Mouse (Mus musculus) lung, postnatal 0 days (tissue): ENCODE measurements around the gene Sdsl.

Experiments
- CTCF ChIP-seq: IDR thresholded peaks from 2 replicates; pipeline ENCODE4 v1.5.1; 2016; ENCODE audit warnings: antibody characterized with exemption, mild to moderate bottlenecking
- EP300 ChIP-seq: IDR thresholded peaks from 2 replicates; pipeline ENCODE4 v1.6.1; 2016; ENCODE audit warnings: antibody characterized with exemption, mild to moderate bottlenecking, control low read depth

DNA sequence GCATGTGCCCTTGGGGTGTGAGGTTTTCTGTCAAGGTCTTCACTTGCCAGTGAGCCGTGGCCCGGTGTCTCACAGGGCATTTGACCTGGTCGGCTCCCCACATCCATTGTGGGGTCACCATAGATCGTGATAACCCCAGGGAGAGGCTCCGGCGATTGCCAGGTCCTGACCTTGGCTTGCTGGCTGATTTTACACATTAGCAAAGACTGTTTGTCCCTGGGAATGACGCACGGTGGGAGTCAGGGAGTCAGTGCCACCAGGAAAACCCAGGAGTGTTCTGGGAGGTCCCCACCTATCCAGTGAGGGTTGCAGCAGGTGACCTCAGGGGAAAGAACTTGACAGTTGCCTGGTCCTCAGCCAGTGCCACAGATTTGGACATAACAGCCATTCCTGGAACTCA lies at the start of gene Sdsl:
- no peak for TF ChIP-seq CTCF
- TF ChIP-seq EP300, result no peak
